Mouse (Mus musculus) ES-E14 (cell line): ENCODE results near the gene Srrm3.

Experiments
- CHD2 ChIP-seq: IDR thresholded peaks from 2 replicates; pipeline ENCODE4 v1.6.1; 2014; ENCODE audit warnings: mild to moderate bottlenecking, low read depth, low read length, inconsistent platforms
- HCFC1 ChIP-seq: IDR thresholded peaks from 2 replicates; pipeline ENCODE4 v1.6.1; 2012; ENCODE audit warnings: low read length, inconsistent platforms, borderline replicate concordance; ENCODE audit not compliant: insufficient read depth
- MAFK ChIP-seq: IDR thresholded peaks from 2 replicates; pipeline ENCODE4 v1.6.1; 2014; ENCODE audit warnings: mild to moderate bottlenecking, low read depth, low read length, inconsistent platforms; ENCODE audit not compliant: insufficient read depth
- ZC3H11A ChIP-seq: IDR thresholded peaks from 2 replicates; pipeline ENCODE4 v1.6.1; 2012; ENCODE audit warnings: low read depth, mild to moderate bottlenecking, inconsistent platforms, low read length, borderline replicate concordance
- ZNF384 ChIP-seq: IDR thresholded peaks from 2 replicates; pipeline ENCODE4 v1.6.1; 2012; ENCODE audit warnings: low read depth, low read length, inconsistent platforms

DNA sequence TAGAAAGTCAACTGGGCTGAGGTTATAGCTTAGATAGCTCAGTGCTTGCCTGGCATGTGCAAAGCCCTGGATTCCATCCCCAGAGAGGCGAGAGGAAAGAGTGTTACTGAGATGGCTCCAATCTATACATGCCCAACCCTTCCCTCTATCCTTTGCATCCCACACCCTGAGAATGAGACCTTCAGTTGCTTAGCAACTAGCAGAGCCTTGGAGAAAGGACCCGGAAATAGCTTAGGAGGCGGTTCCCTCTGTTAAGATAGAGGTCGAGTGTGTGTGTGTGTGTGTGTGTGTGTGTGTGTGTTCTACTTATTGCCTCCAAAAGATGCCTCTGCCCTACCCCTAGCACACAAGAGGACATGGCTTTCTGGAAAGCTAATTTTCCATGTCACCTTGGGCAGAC lies 26.0 kb downstream of the Srrm3 start:
- no peak for TF ChIP-seq CHD2
- no peak for TF ChIP-seq ZC3H11A
- no peak for TF ChIP-seq MAFK
- no peak for TF ChIP-seq ZNF384
- TF ChIP-seq HCFC1 = no peak
